Mouse (Mus musculus) kidney, adult 9 months (tissue): ENCODE measurements around the gene 4930426L09Rik.

Source experiments
- DNase-seq: peaks from one replicate; pipeline ENCODE4 v3.0.0; 2022

4930426L09Rik gene

GRCm38 (mm10) chr2:18998054-18998478 lies at the start of gene 4930426L09Rik, which contains the start of gene Pip4k2a:
Gene 4930426L09Rik (plus strand): TSS chr2:18998343.
Gene Pip4k2a (minus strand): TSS chr2:18998126.
- peak; percentile 87 for DNase-seq

DNA sequence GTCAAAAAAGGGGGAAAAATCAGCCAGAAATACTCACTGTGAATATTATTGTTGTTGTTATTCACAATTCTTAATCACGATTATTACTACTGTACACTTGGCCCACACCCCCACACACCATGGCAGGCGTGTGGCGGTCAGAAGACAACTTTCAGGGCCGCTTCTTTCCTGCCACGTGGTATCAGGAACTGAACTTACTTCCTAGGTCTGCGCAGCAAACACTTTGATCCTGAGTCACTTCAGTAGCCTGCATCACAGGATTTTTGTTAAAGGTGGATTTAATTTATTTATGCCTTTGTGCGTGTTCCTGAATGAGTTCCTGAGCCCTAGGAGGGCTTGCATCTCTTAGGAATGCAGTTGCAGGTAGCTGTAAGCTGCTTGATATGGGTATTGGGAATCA lies 49.4 kb upstream of the 4930426L09Rik start:
- DNase-seq = no peak

DNA sequence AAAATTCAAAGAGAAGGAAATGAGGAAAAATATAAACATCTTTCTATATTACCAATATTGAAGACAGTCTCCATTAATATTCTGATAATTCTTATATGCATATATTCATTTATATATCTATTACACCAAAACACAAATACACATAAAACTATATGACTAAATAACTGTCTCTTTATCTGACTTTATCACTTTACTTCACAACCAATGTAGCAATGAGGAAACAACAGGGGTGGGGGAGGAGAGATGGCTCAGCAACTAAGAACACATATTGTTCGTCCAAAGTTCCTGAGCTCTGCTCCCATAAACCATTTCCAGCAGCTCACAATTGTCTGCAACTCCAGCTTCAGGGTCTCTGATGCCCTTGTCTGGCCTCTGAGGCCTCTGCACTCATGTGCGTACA lies 47.4 kb upstream of the 4930426L09Rik start:
- DNase-seq = no peak

DNA sequence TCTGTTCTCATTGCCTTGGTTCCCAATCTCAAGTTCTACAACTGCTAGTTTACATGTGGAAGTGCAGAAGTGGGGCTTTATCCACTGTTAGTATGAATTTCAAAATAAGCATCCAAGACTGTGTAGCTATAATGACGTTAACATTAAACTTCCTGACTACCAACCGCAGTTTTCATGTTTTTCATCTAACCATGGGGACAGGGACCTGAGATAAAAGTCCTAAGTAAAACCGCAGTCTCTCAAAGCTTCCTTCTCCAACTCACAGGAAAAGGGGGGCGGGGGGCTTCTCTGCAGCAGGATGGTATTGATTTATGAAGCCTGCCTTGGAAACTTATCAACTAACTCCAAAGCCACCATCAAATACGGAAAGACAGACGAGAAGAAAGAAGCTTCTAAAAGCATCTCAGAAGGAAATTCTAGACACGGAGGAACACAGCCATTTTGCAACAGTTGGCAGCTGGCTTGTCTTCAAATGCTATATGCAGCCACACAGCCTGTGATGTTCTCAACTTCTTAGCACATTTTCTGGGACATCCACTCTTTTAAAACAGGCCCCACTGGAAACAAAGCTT lies 46.0 kb upstream of the 4930426L09Rik start:
- no peak for DNase-seq

DNA sequence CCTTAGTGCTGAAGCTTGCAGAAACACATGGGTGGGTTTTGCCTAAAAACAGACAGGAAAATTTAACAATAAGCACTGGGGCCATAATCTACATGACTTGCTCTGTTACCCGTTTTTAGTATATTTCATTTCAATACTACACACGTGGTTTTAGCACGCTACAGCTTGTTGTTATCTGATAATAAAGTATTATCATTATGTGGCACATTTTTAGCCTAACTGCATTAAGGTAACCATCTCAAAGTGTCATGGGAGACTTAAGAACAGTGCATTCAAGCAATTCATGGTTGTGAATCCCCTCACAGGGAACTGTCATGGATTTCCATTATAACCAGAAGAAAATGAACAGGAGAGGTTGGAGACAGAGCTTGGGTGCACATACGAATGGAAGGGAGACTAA lies 43.7 kb upstream of the 4930426L09Rik start:
- DNase-seq = no peak

GRCm38 (mm10) chr2:18955022-18955421 lies 43.1 kb upstream of the 4930426L09Rik start:
- no peak for DNase-seq

- no peak for DNase-seq
Measured at GRCm38 (mm10) chr2:18955671-18956070, 42.5 kb upstream of the 4930426L09Rik start.

DNA sequence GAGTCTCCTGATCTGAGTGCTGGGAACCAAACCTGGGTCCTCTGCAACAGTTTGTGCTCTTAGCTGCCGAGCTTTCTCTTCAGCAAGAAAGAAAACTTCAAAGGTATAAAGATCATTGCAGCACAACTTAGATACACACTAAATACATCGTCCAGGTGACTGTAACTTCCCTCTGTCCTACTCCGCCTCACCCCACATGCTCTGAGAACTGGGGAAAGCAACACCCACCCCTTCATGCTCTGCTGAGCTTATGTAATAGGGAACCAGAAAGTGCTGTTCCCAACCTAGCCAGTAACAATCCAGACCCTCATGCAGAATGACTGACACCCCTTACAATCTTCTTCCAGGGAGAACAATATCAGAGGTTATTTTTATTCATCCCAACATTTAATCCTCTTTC lies 41.7 kb upstream of the 4930426L09Rik start:
- DNase-seq = no peak

GRCm38 (mm10) chr2:18956945-18957344 lies 41.2 kb upstream of the 4930426L09Rik start:
- no peak for DNase-seq

GRCm38 (mm10) chr2:18957459-18957858 lies 40.7 kb upstream of the 4930426L09Rik start:
- no peak for DNase-seq

- DNase-seq = no peak
Measured at GRCm38 (mm10) chr2:18958044-18958443, 40.1 kb upstream of the 4930426L09Rik start.

DNA sequence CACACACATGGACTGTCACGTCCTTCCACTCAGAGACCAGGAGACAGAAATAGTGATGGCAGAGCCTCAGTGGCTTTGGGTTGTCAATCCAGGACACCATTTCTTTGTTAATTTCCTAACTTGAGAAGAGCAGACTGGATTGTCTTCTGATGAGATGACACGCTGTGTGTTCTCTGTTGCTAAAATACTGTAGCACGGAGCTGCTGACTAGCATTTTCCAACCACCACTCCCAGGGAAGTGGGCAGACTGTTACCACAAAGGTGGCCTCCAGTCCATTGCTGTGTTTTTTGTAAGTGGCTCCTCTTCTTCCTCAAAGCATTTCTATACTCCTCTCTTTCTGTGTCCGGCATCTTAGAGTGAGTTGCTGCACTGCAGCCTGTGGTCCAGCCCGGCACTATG lies 39.6 kb upstream of the 4930426L09Rik start:
- no peak for DNase-seq

- DNase-seq = no peak
Measured at GRCm38 (mm10) chr2:18959008-18959407, 39.1 kb upstream of the 4930426L09Rik start.

GRCm38 (mm10) chr2:18959558-18959957 lies 38.6 kb upstream of the 4930426L09Rik start:
- DNase-seq = no peak

DNA sequence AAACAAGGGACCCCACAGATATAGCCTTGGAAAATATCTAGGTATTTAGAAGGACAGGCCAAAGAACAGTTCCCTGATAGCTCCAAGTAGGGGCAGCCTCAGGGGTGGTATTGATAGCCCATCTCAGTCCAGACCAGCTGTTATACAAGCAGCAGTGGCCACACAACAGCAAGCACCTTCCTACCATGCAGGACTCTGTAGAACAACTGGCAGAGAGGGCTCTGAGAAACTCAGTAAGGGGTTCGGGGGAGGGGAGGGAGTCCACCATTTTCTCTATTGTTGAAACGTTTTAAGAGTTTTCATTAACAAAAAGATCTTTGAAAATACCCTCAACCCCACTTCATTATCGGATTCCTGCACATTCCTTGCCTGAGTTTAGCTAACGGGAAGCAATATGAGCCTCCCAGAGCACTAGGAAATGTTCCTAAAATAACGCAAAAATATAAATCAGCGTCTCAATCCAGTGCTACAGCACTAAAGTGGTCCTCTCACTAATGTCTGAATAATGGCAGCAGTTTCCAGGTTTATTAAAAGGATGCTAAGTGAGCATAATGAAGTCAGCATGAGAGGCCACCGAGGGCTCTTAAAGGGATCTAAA lies 37.7 kb upstream of the 4930426L09Rik start:
- no peak for DNase-seq

- DNase-seq = no peak
Measured at GRCm38 (mm10) chr2:18962502-18962901, 35.6 kb upstream of the 4930426L09Rik start.

DNA sequence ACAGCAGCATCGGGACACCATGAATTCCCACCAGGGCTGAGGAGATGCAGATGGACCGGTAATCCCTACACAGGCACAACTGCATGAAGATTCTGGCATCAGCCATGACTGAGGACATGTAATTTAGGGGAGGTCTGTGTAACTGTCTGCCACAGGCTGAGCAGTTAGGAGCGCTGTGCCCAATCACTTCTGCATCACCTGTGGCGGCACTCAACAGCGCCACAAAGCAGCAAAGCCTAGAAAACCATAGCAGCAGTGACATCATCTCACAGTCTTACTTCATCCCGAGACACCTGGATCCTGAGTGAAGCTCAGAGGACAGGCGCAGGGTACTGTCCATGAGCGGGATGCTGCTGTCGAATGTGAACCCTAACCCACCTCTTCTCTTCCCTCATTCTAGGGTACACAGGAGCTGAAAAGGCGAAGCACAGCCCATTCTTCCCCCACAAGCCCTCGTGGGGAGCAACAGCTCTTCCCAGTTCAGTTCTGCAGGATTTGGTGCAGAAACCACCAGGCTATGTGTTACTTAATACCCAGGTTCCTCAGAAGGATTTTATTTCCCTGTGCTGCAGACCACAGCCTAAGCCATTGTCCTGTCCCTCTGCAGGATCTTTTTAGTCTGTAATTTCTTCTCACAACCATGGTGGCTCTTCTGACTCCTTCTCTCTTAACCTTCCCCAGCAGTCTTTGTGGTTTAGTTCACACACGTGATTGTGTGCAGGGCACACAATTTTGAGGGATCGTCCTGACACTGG lies 34.7 kb upstream of the 4930426L09Rik start:
- no peak for DNase-seq

DNA sequence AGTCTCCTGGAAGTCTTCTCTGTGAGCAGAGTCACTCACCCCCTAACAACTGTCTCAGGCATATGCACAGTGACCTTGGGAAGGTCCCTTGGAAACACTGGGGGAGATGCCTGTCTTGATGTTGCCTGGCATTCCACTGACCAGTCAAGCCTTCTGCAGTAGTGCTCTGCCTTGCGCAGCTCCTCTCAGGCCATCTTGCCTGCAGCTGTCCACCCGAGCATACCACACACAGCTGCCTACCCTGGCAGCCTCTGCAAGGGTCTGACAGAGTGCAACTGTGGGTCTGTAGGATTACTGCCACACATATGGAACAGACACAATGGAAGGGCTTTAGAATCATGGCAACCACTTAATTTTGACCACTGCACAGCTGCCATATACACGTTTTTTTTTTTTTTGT lies 33.0 kb upstream of the 4930426L09Rik start:
- no peak for DNase-seq

DNA sequence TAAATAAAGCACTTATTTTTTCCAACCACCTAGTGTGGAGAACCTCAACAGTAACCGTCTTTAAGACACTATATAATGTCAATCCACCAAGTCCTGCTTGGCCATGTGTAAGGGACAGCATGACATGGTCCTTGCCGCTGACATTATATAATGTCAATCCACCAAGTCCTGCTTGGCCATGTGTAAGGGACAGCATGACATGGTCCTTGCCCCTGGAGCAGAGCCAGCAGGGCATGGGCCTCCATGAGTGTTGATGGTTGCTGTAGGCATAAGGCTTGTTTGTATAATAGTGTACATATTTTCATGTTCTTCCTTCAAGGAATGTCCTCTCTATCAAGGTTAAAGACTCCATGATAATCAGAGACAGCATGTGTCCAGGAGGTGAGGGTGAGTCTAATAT lies 32.2 kb upstream of the 4930426L09Rik start:
- no peak for DNase-seq

DNA sequence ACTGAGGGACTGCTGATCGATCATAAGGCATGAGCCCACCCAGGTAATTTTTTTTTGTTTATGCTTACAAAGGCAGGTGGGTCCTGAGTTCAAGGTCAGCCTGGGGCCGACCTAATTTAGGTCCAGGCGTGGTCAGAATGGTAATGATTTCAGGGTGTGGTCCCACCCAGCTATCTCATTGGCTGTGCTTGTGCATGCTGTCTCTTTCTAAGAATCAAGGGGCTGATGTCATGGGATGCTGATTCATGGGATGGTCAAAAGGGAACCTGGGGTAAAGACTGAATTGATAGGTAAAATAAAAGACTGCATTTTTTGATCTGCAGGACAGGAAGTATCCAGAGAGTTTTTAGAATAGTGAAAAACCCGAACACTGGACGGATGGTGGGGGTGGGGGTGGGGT lies 31.6 kb upstream of the 4930426L09Rik start:
- DNase-seq = no peak

DNA sequence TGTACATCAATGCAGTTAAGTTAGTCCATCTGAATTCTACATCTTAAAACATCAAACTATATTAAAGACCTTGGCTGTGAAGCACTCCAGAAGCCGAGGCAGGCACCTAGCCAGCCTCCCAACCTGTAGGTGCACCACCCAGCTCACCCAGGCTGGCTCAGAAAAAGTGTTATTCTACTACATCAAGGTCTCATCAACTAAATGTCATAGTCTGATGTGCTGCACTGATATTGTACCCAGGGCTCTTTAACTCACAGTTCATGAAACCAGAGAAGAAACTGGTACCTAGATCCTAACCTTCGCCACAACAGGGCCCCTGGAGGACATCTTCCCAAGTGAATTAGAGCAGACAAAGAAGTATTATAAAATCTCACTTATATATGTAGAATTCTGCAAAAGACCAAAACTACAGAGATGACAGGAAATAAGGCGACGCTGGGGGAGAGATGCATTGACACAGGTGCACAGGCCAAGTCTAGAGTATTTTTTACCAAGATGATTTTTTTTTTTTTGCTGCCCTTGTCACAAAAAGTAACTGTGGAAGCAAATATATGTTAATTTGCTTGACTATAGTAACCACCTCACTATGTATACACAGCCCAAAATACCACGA lies 30.6 kb upstream of the 4930426L09Rik start:
- no peak for DNase-seq

- DNase-seq = no peak
Measured at GRCm38 (mm10) chr2:18969066-18969681, 29.0 kb upstream of the 4930426L09Rik start.

DNA sequence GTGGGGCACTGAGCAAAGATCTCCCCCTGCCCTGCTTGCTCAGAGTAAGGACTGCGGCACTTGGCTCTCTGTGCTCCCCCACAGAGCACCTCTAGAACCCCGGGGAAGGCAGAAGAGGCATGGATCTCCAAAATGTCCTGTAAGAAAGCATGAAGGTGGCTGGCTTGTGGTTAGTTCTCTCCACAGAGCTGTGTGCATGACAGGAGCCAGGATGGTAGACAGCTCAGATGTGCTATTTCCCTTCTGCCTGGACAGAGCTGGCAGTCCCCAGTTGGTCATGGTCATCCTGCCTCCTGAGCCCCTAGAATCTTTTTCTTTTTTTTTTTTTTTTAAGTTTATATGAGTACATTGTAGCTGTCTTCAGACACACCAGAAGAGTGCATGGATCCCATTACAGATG lies 27.7 kb upstream of the 4930426L09Rik start:
- no peak for DNase-seq
